Mouse (Mus musculus) adrenal gland, postnatal 4 days (tissue): ENCODE measurements around the gene Tmem206. TPM values are rescaled to one million over a fixed set of nuclear protein-coding genes. Genes with fewer than 3 reads are reported as not detected.
A peak's percentile ranks its signal among the peaks of the same experiment; 100 is the strongest.

Experiments used
- DNase-seq, 2 experiments: peaks; one replicate each; pipeline ENCODE4 v3.0.0; 2021 to 2022; ENCODE audit warnings: low spot score in 2 of 2, mixed read lengths in 2 of 2
- total RNA-seq, 2 experiments: library from RNA; stranded (reverse); gene quantifications; 2 replicates each; pipeline ENCODE4 v1.2.3; 2021

The Tmem206 gene
- total RNA-seq, 2 experiments from 2014 or later, result 8.0 to 10.4 TPM

- DNase-seq, result no peak
These were observed 24.6 kb downstream of the Tmem206 start for GRCm38 (mm10) chr1:191350355-191350754.

DNA sequence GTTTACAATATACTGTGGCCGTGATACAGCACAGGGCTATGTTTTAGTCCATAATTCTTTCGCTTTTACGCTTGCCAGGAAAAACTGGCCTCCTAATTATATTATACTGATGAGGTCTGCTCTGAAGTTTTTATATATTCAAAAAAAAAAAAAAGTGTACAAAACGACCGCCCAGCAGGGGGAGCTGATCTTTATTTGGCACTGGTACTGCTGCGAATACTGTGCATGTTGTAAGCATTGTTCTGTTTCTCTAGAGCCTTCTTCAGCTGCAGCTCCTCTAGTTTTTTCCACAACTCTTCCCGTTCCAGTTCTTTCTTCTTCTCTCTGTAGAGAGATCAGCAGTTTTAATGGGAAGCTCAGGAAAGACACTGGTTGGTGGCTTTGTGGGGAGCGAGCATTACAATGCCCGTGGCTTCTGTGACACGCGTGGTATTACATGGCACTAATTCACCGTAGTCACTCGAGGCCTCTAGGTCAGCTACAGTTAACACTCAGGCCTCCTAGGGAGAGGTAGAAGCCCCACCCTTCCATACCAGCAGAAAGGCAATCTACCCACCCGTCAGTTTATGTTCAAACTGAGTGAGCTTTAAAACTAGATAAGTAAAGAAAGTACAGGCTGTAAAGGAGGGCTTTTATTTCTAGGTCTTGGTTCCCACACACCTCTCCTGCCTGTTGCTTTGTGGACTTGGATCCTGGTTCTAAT lies 27.2 kb downstream of the Tmem206 start:
- no peak for DNase-seq

DNA sequence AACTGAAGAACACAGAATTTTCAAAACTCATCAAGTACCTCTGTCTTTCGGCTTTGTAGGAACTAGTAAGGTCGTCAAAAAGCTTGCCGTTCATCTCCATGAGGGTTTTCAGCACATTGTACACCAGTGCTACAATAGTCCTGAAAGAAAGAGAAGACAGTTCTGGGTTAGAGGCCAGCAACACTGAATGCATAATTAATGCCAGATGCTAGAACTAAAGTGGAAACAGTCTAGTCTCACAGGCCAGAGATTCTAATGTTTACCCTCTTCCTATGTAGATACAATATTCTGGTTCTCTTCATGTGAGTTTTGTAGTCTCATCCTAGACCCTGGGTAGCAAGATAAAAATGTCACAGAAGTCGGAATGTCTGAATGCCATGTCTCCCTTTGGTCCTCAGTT lies 28.1 kb downstream of the Tmem206 start:
- DNase-seq, result no peak

- DNase-seq, result no peak
These were observed 31.2 kb downstream of the Tmem206 start for GRCm38 (mm10) chr1:191356936-191357335.

GRCm38 (mm10) chr1:191359478-191359877 lies 33.8 kb downstream of the Tmem206 start:
- DNase-seq, result no peak

DNA sequence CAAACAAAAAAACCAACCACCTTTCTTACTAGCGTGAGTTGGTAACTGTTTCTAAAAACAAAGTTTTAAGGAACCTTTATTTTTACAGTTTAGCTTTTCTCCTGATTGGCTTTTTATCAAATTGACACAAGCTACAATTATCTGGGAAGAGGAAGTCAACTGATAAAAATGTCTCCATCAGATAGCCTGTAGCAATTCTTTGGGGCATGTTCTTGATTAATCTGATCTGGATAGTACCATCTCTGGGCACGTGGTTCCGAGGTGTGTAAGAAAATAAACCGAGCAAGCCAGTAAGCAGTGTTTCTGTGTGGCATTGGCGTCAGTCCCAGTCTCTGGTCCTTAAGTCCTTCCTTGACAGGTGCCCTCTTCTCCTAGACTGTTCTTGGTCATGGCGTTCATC lies 36.7 kb downstream of the Tmem206 start:
- DNase-seq, result no peak

DNA sequence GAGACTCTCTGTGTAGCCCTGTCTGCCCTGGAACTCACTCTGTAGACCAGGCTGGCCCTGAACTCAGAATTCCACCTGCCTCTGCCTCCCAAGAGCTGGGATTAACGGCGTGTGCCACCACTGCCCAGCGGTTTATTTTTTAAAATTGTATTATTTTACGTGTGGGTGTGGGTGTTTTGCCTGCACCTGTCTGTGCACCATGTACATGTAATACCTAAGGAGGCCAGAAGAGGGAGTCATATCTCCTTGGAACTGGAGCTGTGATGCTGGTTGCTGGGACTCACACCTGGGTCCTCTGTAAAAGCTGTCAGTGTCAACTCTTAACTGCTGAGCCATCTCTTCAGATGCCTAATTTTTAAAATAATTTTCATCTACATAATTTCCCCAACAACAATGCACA lies 38.8 kb downstream of the Tmem206 start:
- DNase-seq, result no peak

- no peak for DNase-seq
These were observed 42.5 kb downstream of the Tmem206 start for GRCm38 (mm10) chr1:191368193-191368592.

DNA sequence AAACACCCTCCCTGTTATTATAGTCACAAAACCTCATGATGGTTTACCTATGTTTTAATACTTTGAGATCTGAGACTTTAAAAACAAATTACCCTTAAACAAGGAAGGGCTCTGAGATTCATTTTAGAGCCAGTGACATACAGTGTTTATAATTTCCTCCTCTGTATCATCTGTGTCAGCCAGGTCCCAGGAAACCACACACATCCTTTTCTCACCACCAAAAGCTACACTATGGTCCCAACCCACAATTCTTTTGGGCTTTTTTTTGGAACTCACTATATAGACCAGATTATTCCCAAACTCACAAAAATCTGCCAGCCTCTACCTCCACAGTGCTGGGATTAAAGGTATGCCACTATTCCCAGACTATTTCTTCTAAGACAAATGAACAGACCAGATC lies 43.4 kb downstream of the Tmem206 start:
- DNase-seq, result no peak

DNA sequence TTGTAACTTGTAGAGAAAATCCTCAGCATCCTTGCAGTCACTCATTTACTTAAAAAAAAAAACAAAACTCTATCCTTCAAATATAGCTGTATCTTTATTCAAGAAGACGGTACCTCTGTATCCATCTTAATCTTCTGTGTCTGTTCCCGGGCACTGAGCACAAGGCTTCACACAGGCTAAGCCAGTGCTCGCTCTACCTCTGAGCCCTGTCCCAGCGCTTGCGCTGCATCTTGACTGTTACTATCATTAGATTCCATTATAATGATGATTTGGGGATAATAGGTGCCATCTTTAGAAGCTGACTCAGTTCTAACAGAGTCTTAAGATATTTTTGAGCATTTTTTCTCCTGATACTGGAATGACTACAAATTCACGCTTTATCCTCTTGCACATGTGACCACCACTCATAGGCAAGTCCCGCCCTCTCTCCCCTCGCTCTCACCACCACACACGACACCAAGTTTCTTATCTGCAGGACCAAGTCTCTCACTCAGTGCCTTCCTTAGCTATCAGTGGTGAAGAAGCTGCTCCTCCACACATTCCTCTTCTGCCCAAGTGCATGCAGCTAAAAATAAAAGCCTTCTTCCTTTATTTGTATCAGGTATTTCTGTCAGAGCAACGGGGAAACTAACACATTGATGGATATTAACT lies 49.4 kb downstream of the Tmem206 start:
- DNase-seq, result no peak

DNA sequence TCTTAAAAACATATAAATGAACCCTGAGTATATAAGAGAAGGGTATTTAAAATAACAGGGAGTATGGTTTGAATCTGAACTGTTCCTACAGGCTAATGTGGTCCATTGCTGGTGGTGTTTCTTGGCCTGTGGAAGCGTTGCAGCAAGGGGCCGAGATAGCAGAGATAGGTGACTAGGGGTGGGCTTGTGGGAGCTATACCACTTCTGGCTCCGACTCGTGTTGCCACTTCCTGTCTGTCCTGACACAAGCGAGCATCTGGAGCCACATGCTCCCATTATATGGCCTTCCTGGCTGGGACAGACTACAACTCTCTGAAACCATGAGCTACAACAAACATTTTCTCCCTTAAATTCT lies 49.9 kb downstream of the Tmem206 start:
- DNase-seq, result no peak

DNA sequence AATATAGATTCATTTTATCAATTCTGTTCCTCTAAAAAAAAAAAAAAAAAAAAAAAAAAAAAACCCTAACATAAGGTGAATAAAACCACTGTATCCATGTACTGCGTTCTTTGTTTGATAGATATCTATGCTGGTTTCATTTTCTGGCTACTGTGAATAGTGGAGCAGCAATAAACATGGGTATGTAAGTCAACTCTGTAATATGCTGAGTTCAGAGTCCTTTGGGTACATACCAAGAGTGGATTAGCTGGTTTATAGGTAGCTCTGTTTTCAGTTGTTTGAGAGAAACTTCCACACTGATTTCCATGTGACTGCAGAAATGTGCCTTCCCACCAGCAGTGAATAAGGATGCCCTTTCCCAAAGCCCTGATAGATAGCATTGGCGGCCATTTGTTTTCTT lies 52.4 kb downstream of the Tmem206 start:
- DNase-seq, result no peak

GRCm38 (mm10) chr1:191380843-191381242 lies 55.1 kb downstream of the Tmem206 start:
- no peak for DNase-seq

DNA sequence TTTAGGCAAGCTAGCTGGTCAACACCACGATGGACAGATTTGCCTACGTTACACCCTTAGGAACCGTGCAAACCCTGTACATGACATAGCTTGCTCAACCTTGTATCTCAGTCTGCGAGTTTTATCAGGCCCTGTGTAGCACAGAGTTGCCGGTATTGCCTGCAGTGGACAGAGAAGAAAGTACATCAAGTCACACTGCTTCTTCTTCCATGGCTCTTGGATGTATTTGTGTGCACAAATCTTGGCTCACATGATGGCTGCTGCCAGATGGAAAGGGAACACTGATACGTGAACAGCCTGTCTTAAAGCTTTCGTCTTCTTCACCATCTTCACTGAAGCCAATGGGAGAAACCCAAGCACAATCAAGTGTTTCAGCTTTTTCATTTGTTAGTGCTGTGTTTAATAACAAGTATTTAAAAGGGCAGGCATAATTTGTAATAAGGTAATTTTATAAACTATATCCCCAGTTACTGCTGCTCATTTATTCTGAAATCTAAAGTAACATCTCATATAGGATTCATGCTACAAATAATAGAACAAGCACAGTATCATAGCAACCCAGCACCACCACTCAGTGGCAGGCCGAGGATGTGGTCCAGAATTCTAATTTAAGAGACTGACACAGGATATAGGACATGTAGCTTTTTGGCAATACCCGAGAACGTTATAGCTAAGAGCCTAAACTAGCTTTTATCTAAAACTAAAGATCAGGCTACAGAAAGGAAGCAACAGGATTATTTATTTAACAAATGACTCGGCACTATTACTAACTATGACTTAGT lies 56.4 kb downstream of the Tmem206 start:
- DNase-seq, result no peak

- no peak for DNase-seq
These were observed 59.2 kb downstream of the Tmem206 start for GRCm38 (mm10) chr1:191384786-191385430.

DNA sequence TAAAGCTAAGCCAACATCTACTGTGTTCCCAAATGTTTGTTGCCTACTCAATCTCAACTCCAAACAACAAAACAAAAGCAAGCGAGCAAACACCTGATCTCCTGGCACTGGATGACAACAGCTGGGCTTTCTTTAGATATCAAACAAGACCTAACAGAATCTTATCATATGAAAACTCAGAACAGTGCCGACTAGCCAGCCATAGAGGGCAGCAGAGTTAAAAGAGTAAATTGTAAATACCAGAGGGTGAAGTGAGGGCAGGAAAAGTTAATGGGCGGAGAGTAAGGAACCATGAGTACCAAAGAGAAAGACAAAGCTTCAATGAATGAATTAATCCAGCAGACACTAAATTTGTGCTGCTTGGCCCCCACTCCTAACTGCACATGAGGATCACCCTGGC lies 65.6 kb downstream of the Tmem206 start:
- no peak for DNase-seq

- DNase-seq, result no peak
These were observed 67.8 kb downstream of the Tmem206 start for GRCm38 (mm10) chr1:191393536-191393935.

GRCm38 (mm10) chr1:191394126-191394525 lies 68.4 kb downstream of the Tmem206 start:
- DNase-seq, result no peak

DNA sequence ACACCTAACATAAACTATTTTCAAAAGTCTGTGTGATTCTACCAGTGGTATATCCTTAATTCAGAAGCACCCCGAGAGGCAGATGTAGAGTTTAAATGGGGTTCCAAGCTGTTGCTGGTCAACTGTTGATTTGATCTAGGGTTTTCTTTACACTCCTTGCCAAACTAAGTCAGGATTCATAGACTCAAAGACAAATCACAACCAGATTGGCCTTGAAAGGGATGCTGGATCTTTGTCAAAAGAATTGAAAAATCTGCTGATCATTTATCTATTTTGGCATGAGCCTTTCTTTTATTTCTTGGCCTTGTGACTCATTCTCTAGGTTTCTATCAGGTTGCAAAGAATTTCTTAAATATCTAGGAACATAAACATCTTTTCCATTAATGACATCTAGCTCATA lies 69.5 kb downstream of the Tmem206 start:
- DNase-seq, result no peak

DNA sequence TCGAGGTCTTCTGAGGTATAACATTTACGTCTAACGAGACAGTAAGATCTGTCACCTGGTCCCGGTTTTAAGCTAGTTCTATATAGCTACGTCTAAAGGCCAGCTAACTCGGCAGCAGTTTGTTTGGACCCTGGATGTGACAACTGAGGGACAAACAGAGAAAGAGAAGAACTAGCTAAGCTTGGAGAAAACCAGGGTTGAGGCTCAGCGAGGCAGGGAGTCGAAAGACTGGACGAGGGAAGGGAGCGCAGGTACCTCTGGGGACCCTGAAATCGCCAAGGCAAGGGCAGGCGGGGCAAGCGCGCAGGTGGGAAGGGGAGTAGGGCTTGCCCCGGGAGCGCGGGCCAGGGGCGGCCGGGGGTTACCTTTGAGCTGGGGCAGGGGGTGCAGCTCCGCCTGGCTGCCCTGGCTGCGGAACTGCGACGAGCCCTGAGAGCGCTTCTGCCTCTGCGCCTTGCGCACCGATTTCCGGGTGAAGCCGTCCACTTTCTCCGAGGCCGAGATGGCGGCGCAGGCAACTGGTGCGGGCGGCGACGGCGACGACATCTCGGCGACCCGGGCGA lies 70.2 kb downstream of the Tmem206 start:
- DNase-seq, result peak; percentile 34 to 37

DNA sequence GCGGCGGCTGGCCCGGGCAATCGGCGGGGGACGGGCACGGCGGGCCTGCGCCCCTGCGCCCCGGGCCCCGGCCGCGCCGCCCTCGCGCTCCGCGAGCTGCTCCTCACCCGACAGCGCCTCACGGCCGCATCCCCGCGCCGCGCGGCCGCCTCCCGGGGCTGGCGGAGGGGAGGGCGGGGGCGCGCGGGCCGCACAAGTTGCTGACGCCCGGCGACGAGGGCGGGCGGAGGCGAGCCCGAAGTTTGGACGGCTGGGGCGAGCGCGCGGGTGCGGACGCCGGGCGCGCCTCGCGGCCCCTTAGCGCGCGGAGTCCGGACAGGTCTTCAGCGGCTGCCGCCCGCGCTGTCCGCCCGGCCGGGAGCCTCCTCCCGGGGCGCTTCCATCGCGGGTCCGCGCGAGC lies 70.7 kb downstream of the Tmem206 start:
- DNase-seq, result peak in 1 of 2 experiments; percentile 10
